Mouse (Mus musculus) mesoderm, embryonic 11.5 days (tissue): Measurements from ENCODE around the gene Adamts4.
"Not testable (repeated sequence)": the region's sequence is repeated elsewhere in the genome, so short reads cannot be mapped to it uniquely, and the experiment has no call there.

Experiments used
- DNase-seq: peaks from one replicate; pipeline ENCODE4 v3.0.0-alpha.2; 2012; ENCODE audit warnings: low read depth, low spot score

Gene Adamts4

GRCm38 (mm10) chr1:171230215-171230614, 20.0 kb upstream of the Adamts4 start:
- DNase-seq: peak; percentile 17

GRCm38 (mm10) chr1:171231844-171232243, 18.4 kb upstream of the Adamts4 start:
- no peak for DNase-seq

- no peak for DNase-seq
Observed at GRCm38 (mm10) chr1:171232348-171232747, 17.9 kb upstream of the Adamts4 start.

GRCm38 (mm10) chr1:171232800-171233730, 17.2 kb upstream of the Adamts4 start:
- DNase-seq: no peak

- no peak for DNase-seq
Observed at GRCm38 (mm10) chr1:171234126-171234525, 16.1 kb upstream of the Adamts4 start, which contains the start of gene Fcer1g. TSS of gene Fcer1g (minus strand) at chr1:171234365.

GRCm38 (mm10) chr1:171234538-171234937, 15.7 kb upstream of the Adamts4 start:
- DNase-seq: no peak

GRCm38 (mm10) chr1:171235791-171236190, 14.4 kb upstream of the Adamts4 start:
- DNase-seq: no peak

GRCm38 (mm10) chr1:171237438-171237837, 12.8 kb upstream of the Adamts4 start:
- no peak for DNase-seq

GRCm38 (mm10) chr1:171238463-171238862, 11.8 kb upstream of the Adamts4 start:
- DNase-seq: peak; percentile 56

- DNase-seq: no peak
Observed at GRCm38 (mm10) chr1:171239992-171240744, 10.1 kb upstream of the Adamts4 start.

- DNase-seq: no peak
Observed at GRCm38 (mm10) chr1:171240911-171241310, 9.3 kb upstream of the Adamts4 start.

- DNase-seq: not testable (repeated sequence)
Observed at GRCm38 (mm10) chr1:171241952-171242351, 8.3 kb upstream of the Adamts4 start.

- DNase-seq: no peak
Observed at GRCm38 (mm10) chr1:171245353-171245752, 4.9 kb upstream of the Adamts4 start.

GRCm38 (mm10) chr1:171246709-171247452, 3.3 kb upstream of the Adamts4 start:
- DNase-seq: peak; percentile 97

- DNase-seq: no peak
Observed at GRCm38 (mm10) chr1:171247453-171247841, 2.8 kb upstream of the Adamts4 start.

GRCm38 (mm10) chr1:171247916-171248315, 2.3 kb upstream of the Adamts4 start:
- DNase-seq: no peak

- no peak for DNase-seq
Observed at GRCm38 (mm10) chr1:171248386-171249226, 1.6 kb upstream of the Adamts4 start.

- no peak for DNase-seq
Observed at GRCm38 (mm10) chr1:171250680-171251593, 716 bp downstream of the Adamts4 start, which contains the start of gene Ndufs2. TSS of gene Ndufs2 (minus strand) at chr1:171251388.

- DNase-seq: peak; percentile 34
Observed at GRCm38 (mm10) chr1:171251594-171252324, 1.5 kb downstream of the Adamts4 start.
